Comparison of ENCODE assay signal across 28 mouse cellular contexts in the genomic region with DNA sequence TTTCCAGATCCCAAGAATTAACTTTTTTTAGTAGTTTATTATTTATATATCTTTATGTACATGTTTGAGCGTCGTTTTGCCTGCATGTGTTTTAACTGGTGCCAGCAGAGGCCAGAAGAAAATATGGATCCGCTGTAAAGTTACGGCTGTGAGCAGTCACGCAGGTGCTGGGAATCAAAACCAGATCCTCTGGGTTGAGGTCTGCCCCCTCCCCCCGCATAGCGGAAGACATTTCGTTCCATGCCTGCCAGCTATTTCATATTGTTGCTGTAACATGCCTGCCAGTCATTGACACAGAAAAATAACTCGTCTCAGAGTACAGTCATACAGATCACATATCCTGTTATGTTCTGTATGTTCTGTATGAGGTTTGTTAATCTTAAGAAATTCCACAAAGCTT.
"Had no signal": no experiment of that assay in that cellular context is flagged by ENCODE, and none has a peak within 500 bp of the region (broad histone marks: within the 10 kb centered on the region; RNA-seq: fewer than 3 reads in every experiment).

No protein-coding gene starts in this region.

- H3K36me3 ChIP-seq: heart, embryonic 12.5 days; hindbrain, embryonic 10.5 days; hindbrain, embryonic 12.5 days; intestine, embryonic 15.5 days; kidney, embryonic 15.5 days; limb, embryonic 13.5 days; liver, embryonic 13.5 days; liver, embryonic 15.5 days had no signal

- H3K27ac ChIP-seq: gastrocnemius, adult 2 months; heart, adult 2 months; hindbrain, embryonic 10.5 days; hindbrain, embryonic 12.5 days; hindbrain, embryonic 14.5 days; intestine, embryonic 15.5 days; kidney, embryonic 15.5 days; layer of hippocampus, adult 2 months; left cerebral cortex, adult 2 months; limb, embryonic 13.5 days; liver, embryonic 13.5 days; liver, embryonic 15.5 days had no signal

- H3K4me3 ChIP-seq: gastrocnemius, adult 2 months; heart, adult 2 months; heart, embryonic 12.5 days; hindbrain, embryonic 10.5 days; hindbrain, embryonic 12.5 days; intestine, embryonic 15.5 days; kidney, embryonic 15.5 days; layer of hippocampus, adult 2 months; left cerebral cortex, adult 2 months; limb, embryonic 13.5 days; liver, embryonic 13.5 days; liver, embryonic 15.5 days had no signal

- ATAC-seq: hindbrain, embryonic 16.5 days; inflammation-experienced regulatory T-cells, adult 6 months; intestine, embryonic 15.5 days; intestine, postnatal 0 days had no signal

- H3K9me3 ChIP-seq: heart, embryonic 12.5 days; hindbrain, embryonic 10.5 days; hindbrain, embryonic 12.5 days; intestine, embryonic 15.5 days; kidney, embryonic 15.5 days; limb, embryonic 13.5 days; liver, embryonic 13.5 days; liver, embryonic 15.5 days had no signal

- DNase-seq: gastrocnemius, adult 2 months; gastrocnemius, postnatal 10 days; gastrocnemius, postnatal 25 days; heart, adult 11 months; heart, adult 2 months; heart, postnatal 10 days; heart, postnatal 4 days; kidney, adult 18-20 months; kidney, adult 8-10 months; kidney, postnatal 10 days; kidney, postnatal 25 days; kidney, postnatal 4 days; liver; liver, embryonic 13.5 days had no signal

- H3K9ac ChIP-seq: heart, embryonic 12.5 days; hindbrain, embryonic 12.5 days; hindbrain, embryonic 14.5 days; intestine, embryonic 15.5 days; kidney, embryonic 15.5 days; limb, embryonic 13.5 days; liver, embryonic 13.5 days; liver, embryonic 15.5 days had no signal

- H3K4me2 ChIP-seq: heart, embryonic 12.5 days; hindbrain, embryonic 12.5 days; hindbrain, embryonic 14.5 days; intestine, embryonic 15.5 days; kidney, embryonic 15.5 days; limb, embryonic 13.5 days; liver, embryonic 11.5 days; liver, embryonic 13.5 days; liver, embryonic 15.5 days had no signal

- H3K27me3 ChIP-seq: heart, embryonic 12.5 days; hindbrain, embryonic 12.5 days; intestine, embryonic 15.5 days; kidney, embryonic 15.5 days; limb, embryonic 13.5 days had no signal
